Mouse (Mus musculus) c-Kit-positive CD71-positive TER-119-negative erythroid progenitor cells, embryonic 14.5 days (primary cell): ENCODE measurements at regions not wholly inside any gene's neighbourhood (a gene's known extent, or its start where the extent isn't known, plus 50 kb on each side); places are given as distances from the start of the nearest gene placed in this dataset.

Source experiments
- DNase-seq: peaks from one replicate; pipeline ENCODE4 v3.0.0-alpha.2; 2013; ENCODE audit warnings: low read depth

GRCm38 (mm10) chr11:64655162-64655561, 218.7 kb upstream of the F930015N05Rik start:
- DNase-seq: no peak

- DNase-seq: no peak
Measured at GRCm38 (mm10) chr11:64663166-64663565, 226.7 kb upstream of the F930015N05Rik start.

- no peak for DNase-seq
Measured at GRCm38 (mm10) chr11:64667010-64667409, 230.6 kb upstream of the F930015N05Rik start.

DNA sequence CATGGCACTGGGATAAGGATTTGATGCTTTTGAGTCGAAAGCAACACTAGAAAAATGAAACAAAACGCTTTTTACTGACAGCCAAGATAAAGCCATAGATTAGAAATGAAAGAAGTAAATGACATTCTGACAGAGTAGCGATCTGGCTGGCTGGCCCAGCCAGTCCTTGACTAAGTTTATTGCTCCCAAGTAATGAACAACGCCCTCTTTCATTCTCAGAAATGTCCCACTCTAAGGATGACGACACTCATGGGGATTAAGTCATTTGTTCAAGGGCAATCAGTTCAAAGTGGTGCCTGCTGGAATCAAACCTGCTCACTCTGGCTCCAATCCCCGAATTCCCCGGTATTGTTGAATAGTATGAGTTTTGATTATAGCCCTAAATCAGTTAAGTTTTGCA, 231.1 kb upstream of the F930015N05Rik start:
- DNase-seq: no peak

GRCm38 (mm10) chr11:64671898-64672297, 235.4 kb upstream of the F930015N05Rik start:
- DNase-seq: no peak

- DNase-seq: no peak
Measured at GRCm38 (mm10) chr11:64673546-64673945, 237.1 kb upstream of the F930015N05Rik start.

GRCm38 (mm10) chr11:64703776-64704175, 267.3 kb upstream of the F930015N05Rik start:
- no peak for DNase-seq

GRCm38 (mm10) chr11:64711801-64712200, 267.0 kb upstream of the Elac2 start:
- DNase-seq: no peak

DNA sequence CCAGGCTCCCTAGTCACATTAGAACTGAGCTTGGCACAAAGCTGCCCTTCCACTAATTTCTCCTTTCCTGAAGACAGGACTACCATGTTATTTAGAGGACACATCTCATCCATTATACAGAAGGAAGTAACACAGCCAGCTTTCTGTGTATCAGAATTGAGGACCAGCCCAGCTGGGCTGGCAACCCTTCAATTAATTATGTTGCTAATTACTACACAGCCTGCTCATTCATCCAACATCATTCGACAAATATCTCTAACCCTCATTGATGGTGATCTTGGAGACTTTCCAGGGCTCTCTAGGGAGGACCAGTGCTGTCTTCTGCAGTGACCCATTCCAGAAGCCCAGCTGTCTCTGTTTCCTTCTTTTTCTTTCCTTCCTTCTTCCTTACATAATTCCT, 263.7 kb upstream of the Elac2 start:
- no peak for DNase-seq

DNA sequence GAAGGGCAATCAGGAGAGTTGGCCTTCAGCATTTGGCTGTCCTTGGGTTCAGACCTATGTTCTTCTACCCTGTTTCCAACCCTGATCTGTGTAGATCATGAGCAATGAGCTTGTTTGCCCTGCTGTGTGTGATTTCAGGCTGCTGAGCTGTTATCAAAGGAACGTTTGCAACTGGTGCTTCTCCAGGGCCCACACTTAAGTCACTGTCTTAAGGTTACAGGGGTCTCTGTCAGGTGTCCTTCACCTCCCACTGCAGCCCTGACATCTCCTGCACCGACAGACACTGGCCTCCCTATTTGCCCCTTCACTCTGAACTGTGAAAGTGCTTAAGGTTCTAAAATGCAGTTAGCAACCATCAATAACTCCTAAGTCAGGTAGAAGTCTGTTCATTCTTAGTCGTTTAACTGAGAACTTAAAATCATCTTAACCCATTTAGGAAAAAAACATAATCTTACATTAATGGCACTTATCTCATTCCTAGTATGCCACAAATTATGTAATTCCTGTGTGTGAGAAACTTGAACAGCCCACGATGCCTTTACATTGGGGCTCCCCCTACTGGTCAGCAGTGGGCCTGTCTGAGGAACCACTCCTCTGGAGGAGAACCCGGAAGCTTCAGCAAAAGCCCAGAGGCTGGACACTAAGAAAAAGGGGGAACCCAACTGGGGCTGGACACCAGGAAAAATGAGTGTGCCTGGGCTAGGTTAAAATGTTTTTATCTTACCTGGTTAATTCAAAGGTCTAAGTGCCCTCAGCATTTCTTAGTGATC, 260.3 kb upstream of the Elac2 start:
- peak; percentile 43 for DNase-seq

- no peak for DNase-seq
Measured at GRCm38 (mm10) chr11:64726249-64726648, 252.6 kb upstream of the Elac2 start.

GRCm38 (mm10) chr11:64727841-64728421, 250.9 kb upstream of the Elac2 start:
- DNase-seq: no peak

- no peak for DNase-seq
Measured at GRCm38 (mm10) chr11:64738948-64739347, 239.9 kb upstream of the Elac2 start.

- no peak for DNase-seq
Measured at GRCm38 (mm10) chr11:64743753-64744152, 235.1 kb upstream of the Elac2 start.

DNA sequence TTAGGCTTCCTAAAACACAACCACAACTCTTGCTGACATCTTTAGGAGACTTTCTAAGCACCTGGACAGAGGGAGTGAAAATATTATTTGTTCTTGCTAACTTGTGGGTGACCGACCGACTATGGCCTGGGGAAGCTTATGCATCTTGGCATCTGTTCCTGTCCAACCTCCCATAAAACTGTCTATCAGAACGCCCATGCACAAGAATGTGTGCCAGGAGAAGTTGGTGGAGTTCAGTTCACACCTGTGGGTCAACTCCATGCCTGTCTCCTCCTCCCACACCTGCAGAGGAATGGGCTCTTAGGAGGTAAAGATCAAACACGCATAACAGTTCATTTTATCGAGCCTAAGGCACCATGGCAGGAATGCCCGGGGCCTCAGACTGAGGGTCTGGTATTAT, 232.7 kb upstream of the Elac2 start:
- no peak for DNase-seq

DNA sequence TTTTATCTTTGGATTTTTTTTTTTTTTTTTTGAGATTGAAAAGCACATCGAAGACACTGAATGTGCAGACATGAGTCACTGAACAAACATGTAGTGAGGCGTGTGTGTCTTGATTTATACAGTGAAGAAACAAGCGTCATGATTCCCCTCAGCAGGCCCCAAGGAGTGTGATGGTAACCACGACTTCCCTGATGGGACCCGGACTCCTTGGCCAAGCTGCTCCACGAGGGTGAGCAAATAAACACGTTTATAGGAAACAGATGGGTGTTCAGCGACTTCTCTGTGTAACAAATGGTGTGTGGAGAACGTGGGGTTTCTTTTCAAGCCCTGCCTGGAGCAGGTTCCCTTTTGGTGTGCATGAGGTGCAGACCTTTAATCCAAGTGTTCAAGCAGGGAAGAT, 228.9 kb upstream of the Elac2 start:
- no peak for DNase-seq

DNA sequence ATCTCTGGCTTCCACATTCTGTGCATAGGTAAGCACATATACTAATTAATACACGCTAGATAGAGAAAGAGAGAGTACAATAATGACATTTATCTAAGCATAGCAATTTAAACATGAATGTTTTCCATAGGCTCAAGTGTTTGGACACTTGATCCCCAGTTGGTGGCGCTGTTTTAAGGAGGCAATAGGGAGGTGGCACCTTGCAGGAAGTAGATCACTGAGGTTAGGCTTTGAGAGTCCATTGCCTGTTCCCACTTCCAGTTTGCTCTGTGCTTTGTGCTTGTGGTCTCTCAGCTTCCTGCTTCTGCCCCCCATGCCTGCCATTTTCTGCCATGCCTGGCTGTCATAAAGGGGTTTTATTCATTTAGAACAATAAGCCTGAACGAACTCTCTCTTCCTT, 226.5 kb upstream of the Elac2 start:
- peak; percentile 13 for DNase-seq

GRCm38 (mm10) chr11:64752816-64753215, 226.0 kb upstream of the Elac2 start:
- no peak for DNase-seq

DNA sequence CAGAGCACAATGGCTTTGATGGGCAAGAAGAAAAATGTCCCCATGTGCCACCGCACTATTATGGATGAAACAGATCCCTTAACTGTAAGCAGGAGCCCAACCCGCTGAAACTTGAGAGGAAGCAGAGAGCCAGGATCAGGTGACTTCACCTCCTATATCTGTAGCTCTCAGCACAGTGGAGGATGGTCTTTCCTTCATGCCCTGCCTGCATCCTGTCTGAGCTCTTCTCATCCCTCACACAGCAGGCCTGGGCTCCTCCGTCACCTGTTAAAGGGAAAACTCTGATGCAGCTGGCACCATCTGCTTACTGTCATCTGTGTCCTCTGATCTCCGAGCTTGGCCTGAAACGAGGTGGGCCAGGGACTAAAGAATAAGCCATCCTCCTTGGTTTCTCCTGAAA, 224.8 kb upstream of the Elac2 start:
- no peak for DNase-seq

DNA sequence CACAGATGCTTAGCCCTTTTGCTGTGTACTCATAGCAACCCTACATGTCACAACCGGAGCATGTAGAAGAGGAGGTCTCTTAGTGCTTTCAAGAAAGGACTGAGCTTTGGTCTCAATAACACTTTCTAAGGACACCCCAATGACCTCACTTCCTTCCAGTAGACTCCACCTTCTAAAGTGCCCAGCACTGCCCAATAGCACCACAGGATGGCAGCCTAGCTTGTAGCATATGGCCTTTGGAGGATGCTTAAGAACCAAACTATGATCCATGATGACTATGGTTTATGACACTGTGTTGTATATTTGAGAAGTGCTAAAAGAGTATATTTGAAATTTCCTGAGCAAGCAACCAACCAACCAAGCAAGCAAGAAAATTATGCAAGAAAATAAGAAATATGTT, 223.3 kb upstream of the Elac2 start:
- peak; percentile 10 for DNase-seq

GRCm38 (mm10) chr11:64760626-64761025, 218.2 kb upstream of the Elac2 start:
- DNase-seq: no peak

DNA sequence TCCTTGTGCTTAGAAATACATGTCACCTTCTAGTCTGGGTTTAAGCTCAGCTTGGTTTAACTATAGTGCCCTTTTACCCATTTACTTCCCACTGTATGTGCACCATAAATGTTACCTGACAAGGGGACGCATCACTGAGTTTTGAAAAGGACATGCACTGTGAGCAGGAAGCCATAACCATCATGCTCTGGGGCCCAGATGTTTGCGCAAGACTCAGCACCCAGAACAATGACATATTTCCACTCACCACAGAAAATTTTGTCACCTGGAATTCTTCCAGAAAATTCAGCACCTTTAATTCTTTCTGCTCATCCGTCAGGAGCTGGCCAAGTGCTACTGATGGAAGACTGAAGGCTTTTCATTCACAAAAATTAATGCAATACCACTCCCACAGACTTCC, 216.1 kb upstream of the Elac2 start:
- DNase-seq: no peak

GRCm38 (mm10) chr11:64764056-64764455, 214.8 kb upstream of the Elac2 start:
- DNase-seq: no peak

GRCm38 (mm10) chr11:64776691-64777090, 202.1 kb upstream of the Elac2 start:
- DNase-seq: no peak
